Comparison of ENCODE assay signal across 8 mouse cellular contexts in the genomic region with DNA sequence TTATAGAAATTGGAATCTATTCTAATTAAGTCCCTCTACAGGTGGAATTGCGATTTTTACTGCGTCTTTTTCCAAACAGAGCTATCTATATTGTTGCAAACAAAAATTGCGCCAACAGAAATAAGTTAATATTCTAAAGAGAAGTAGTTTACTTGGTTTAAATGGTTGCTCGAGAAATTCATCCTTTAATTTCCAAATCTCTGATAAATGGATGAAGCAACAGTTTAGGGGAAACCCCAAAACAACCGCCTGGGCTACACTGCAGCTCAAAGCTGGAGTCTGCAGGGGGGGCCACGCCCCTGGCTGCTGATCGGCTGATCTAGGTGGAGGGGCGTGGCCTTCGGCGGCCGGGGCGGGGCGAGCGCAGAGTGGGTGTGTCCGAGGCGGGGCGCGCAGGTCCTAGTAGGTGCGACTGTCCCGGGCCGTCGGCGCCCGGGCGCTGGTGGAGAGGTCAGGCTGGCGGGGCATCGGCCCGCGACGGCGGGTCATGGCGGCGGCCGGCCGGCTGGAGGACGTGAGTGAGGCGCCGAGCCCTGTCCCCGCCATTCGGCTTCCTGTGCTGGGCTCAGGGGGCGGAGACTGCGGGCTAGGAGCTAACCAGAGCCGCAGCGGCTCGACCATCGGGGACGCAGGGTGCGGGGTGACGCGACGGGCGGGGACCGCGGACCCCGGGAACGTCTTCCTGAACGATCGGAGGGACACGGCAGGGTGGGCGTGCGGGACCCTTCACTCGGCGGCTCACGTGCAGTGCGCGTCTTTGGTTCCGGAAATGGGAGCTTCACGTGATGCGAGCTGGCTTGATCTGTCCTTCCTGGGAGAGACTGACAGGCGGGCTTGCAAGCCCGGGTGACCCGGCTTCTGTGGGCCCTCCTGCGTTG. TPM values are rescaled to one million over a fixed set of nuclear protein-coding genes. Genes with fewer than 3 reads are reported as not detected.
DNase-seq lines count a peak whose midpoint lies in the region; ATAC-seq lines count a peak whose summit lies in the region.

A gene (plus strand): TSS at position 366 of the 878 bp plus-strand sequence.

- H3K36me3 ChIP-seq in hindbrain, embryonic 10.5 days, result no peaks in the 10 kb centered on the region

- no peaks in the 10 kb centered on the region for H3K9me3 ChIP-seq in hindbrain, embryonic 10.5 days

- H3K4me3 ChIP-seq in hindbrain, embryonic 10.5 days, result peak within 1 kb of the TSS; percentile 81

- H3K27me3 ChIP-seq in hindbrain, embryonic 10.5 days (ENCODE audit: insufficient read depth, poor library complexity, severe bottlenecking), result peaks cover 24% of the 10 kb centered on the region

- peaks cover 6% of the 10 kb centered on the region; the same call in 1 of the 2 replicates for H3K4me1 ChIP-seq in hindbrain, embryonic 10.5 days (replicated peaks)

- DNase-seq in MEL-GATA-1-ER (ENCODE audit: extremely low read depth, low read depth), result peak; percentile 58
- DNase-seq in cerebellum, adult 8-10 months, result peak; percentile 99
- peak; percentile 90 for DNase-seq in hindbrain, embryonic 10.5 days (ENCODE audit: low spot score)
- DNase-seq in layer of hippocampus, postnatal 10 days (ENCODE audit: low spot score in 2 of 2), result peak; percentile 92 to 96
- DNase-seq in lung, postnatal 10 days, result peak; percentile 96
- DNase-seq in ovary, postnatal 36 days (ENCODE audit: low spot score), result peak; percentile 97
- peak; percentile 98 for DNase-seq in thymus, postnatal 25 days

- ATAC-seq in frontal cortex, adult (ENCODE audit: low TSS enrichment), result peak; percentile 86

- H3K27ac ChIP-seq in hindbrain, embryonic 10.5 days, result peak within 1 kb of the TSS; percentile 89

- WGBS in hindbrain, embryonic 10.5 days, result 1% methylated on average over 73 of the region's 73 CpGs

RNA-seq across cellular contexts. Expression of the gene that starts here (rescaled TPM):
- 20.8 and 22.1 TPM in 2 replicates for polyA plus RNA-seq in hindbrain, embryonic 10.5 days (2016; fragmentation: Nextera tagmentation; extraction: Ambion mirVana)
- 10 to 100 TPM; 14.7 to 15.5 TPM for total RNA-seq in layer of hippocampus, postnatal 10 days (2021)

Comparison
In these comparisons a context has a peak if more than half of its experiments do, and no peak if none do; other contexts are left out.
1. Peak in every context shown above with its lines: DNase-seq, ATAC-seq, H3K4me3 ChIP-seq and H3K27ac ChIP-seq.